In the genomic region with DNA sequence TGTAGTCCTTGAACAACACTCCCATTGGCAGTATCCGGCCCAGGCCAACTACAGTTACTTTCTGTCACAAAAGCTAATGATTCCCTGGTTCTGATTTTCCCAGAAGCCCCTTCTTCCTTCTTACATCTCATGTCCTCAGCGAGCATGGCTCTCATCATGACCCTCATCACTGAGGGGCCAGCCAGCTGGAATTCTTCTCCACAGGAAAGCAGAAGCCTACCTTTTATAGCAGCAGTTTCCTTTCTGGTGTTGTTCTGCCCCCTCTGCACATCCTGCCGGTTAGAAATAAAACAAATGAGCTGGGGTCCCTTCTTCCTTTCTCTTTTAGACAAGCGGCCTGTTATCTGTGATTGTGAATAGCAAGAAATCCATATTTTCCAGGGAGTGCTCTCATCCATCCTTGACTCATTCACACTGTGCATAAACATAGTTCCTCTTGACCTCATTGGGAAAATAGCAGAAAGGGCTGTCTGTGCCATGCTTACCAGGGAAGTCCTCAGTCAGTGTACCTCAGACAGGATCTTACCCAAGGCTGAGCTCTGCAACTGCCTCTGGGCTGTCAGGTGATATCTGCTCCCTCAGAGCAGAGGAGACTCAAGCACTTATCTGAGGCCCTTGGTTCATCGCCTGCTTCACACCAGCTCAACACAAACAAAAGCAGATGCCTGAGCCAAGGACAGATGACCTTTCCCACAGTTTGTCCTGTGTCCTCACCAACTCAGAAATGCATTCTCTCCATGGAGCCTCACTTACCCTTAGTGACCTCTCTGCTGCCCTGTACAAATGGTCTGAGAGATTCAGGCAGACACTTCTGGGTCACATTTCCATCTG, we compare ENCODE assay signal across 20 mouse cellular contexts. TPM values are rescaled to one million over a fixed set of nuclear protein-coding genes. Genes with fewer than 3 reads are reported as not detected.
DNase-seq lines count a peak whose midpoint lies in the region; ATAC-seq and TF ChIP-seq lines count a peak whose summit lies in the region.
"Had no signal": no experiment of that assay in that cellular context is flagged by ENCODE, and none has a peak within 500 bp of the region (broad histone marks: within the 10 kb centered on the region; RNA-seq: fewer than 3 reads in every experiment).

No protein-coding gene starts in this region.

- no peaks in the 10 kb centered on the region for H3K79me2 ChIP-seq in liver, adult 2 months (ENCODE audit: control insufficient read depth, insufficient read depth, low read length)

- peaks cover 5% of the 10 kb centered on the region for H3K4me1 ChIP-seq in liver, adult 2 months (ENCODE audit: control insufficient read depth, insufficient read depth, low read length)
- H3K4me1 ChIP-seq in heart, embryonic 13.5 days = peaks cover 22% of the 10 kb centered on the region
- H3K4me1 ChIP-seq in liver, embryonic 15.5 days (replicated peaks) = no peaks in the 10 kb centered on the region
- H3K4me1 ChIP-seq in midbrain, embryonic 11.5 days (ENCODE audit: control insufficient read depth, insufficient read depth, low read length) = no peaks in the 10 kb centered on the region
- H3K4me1 ChIP-seq: hindbrain, embryonic 13.5 days had no signal

- H3K27me3 ChIP-seq in liver, adult 2 months (ENCODE audit: control insufficient read depth, insufficient read depth, low read length) = no peaks in the 10 kb centered on the region
- H3K27me3 ChIP-seq in heart, embryonic 13.5 days (replicated peaks) = no peaks in the 10 kb centered on the region
- no peaks in the 10 kb centered on the region for H3K27me3 ChIP-seq in liver, embryonic 15.5 days
- H3K27me3 ChIP-seq in midbrain, embryonic 11.5 days (ENCODE audit: control insufficient read depth, insufficient read depth, low read length) = no peaks in the 10 kb centered on the region
- H3K27me3 ChIP-seq: hindbrain, embryonic 13.5 days had no signal

- WGBS in liver, adult 2 months = 49% methylated on average over 5 of the region's 5 CpGs
- 29% methylated on average over 5 of the region's 5 CpGs for WGBS in heart, embryonic 13.5 days
- 26% methylated on average over 5 of the region's 5 CpGs for WGBS in liver, embryonic 15.5 days (ENCODE audit: insufficient replicate concordance)
- WGBS in midbrain, embryonic 11.5 days = 70% methylated on average over 5 of the region's 5 CpGs

- ATAC-seq in heart, embryonic 13.5 days (ENCODE audit: extremely low read depth, insufficient number of reproducible peaks, low FRiP score, low TSS enrichment) = no peak
- peak; percentile 9; the same call in 1 of the 2 replicates for ATAC-seq in liver, embryonic 15.5 days (ENCODE audit: insufficient read depth)
- ATAC-seq in midbrain, embryonic 11.5 days (ENCODE audit: low FRiP score) = no peak
- ATAC-seq: forebrain, embryonic 14.5 days had no signal

- no peak overlapping the region for H3K9ac ChIP-seq in liver, adult 2 months (ENCODE audit: low read depth, low read length)
- H3K9ac ChIP-seq in heart, embryonic 13.5 days = 0 out of 2 replicates have a peak overlapping the region, but pooled peaks have one; percentile 24
- no peak overlapping the region for H3K9ac ChIP-seq in liver, embryonic 15.5 days
- no peak overlapping the region for H3K9ac ChIP-seq in midbrain, embryonic 11.5 days (ENCODE audit: low read length)
- H3K9ac ChIP-seq: hindbrain, embryonic 13.5 days had no signal

- DNase-seq in embryo, embryonic 10 days (ENCODE audit: low spot score) = peak; percentile 24
- DNase-seq in embryo, embryonic 9.5 days (ENCODE audit: extremely low spot score) = no peak
- DNase-seq in liver, adult 2 months (ENCODE audit: extremely low read depth, low read depth, low spot score) = peak; percentile 44
- no peak for DNase-seq in liver
- no peak for DNase-seq in left cerebral cortex, adult 2 months (ENCODE audit: extremely low spot score in 1 of 2, low spot score in 2 of 2)
- DNase-seq in midbrain, embryonic 11.5 days (ENCODE audit: low spot score, missing footprints) = no peak
- DNase-seq: adrenal gland, postnatal 25 days; cerebellum, postnatal 25 days; kidney, adult 2 months; midbrain, embryonic 14.5 days; right cerebral cortex, postnatal 14 days had no signal

- no peaks in the 10 kb centered on the region for H3K9me3 ChIP-seq in heart, embryonic 13.5 days
- no peaks in the 10 kb centered on the region for H3K9me3 ChIP-seq in liver, embryonic 15.5 days (replicated peaks)
- no peaks in the 10 kb centered on the region for H3K9me3 ChIP-seq in midbrain, embryonic 11.5 days (ENCODE audit: control insufficient read depth, low read length)
- H3K9me3 ChIP-seq: hindbrain, embryonic 13.5 days had no signal

- intact Hi-C loops in left cerebral cortex, adult 2 months (cut with DNase I) = no loop called here

- no peak overlapping the region for H3K4me2 ChIP-seq in heart, embryonic 13.5 days
- H3K4me2 ChIP-seq in liver, embryonic 15.5 days = no peak overlapping the region
- H3K4me2 ChIP-seq in midbrain, embryonic 11.5 days = no peak overlapping the region
- H3K4me2 ChIP-seq: hindbrain, embryonic 13.5 days had no signal

- TF ChIP-seq CTCF in liver, adult 2 months (IDR thresholded peaks at IDR 0.05; ENCODE audit: low read depth, low read length) = no peak
- TF ChIP-seq CTCF in left cerebral cortex, adult 2 months (IDR thresholded peaks at IDR 0.05) = no peak

- no peak overlapping the region for H3K4me3 ChIP-seq in liver, adult 2 months (ENCODE audit: insufficient read depth, low read depth, low read length)
- no peak overlapping the region for H3K4me3 ChIP-seq in heart, embryonic 13.5 days
- no peak overlapping the region for H3K4me3 ChIP-seq in liver, embryonic 15.5 days (replicated peaks)
- H3K4me3 ChIP-seq in left cerebral cortex, adult 2 months = no peak overlapping the region
- H3K4me3 ChIP-seq in midbrain, embryonic 11.5 days (ENCODE audit: low read depth, low read length) = no peak overlapping the region
- H3K4me3 ChIP-seq: hindbrain, embryonic 13.5 days had no signal

- H3K27ac ChIP-seq in liver, adult 2 months (replicated peaks; ENCODE audit: insufficient read depth, low read depth, low read length) = no peak overlapping the region
- H3K27ac ChIP-seq in heart, embryonic 13.5 days (replicated peaks) = peak overlapping the region; percentile 78
- H3K27ac ChIP-seq in liver, embryonic 15.5 days (replicated peaks) = no peak overlapping the region
- H3K27ac ChIP-seq in left cerebral cortex, adult 2 months = no peak overlapping the region
- no peak overlapping the region for H3K27ac ChIP-seq in midbrain, embryonic 11.5 days (ENCODE audit: low read depth, low read length)
- H3K27ac ChIP-seq: hindbrain, embryonic 13.5 days; macrophage; stomach, postnatal 0 days had no signal

- TF ChIP-seq POLR2A in liver, adult 2 months (IDR thresholded peaks at IDR 0.05; ENCODE audit: extremely low read depth, insufficient read depth, low read length) = no peak

- H3K36me3 ChIP-seq in liver, adult 2 months (ENCODE audit: control insufficient read depth, insufficient read depth, low read length) = no peaks in the 10 kb centered on the region
- H3K36me3 ChIP-seq in heart, embryonic 13.5 days = no peaks in the 10 kb centered on the region
- no peaks in the 10 kb centered on the region for H3K36me3 ChIP-seq in liver, embryonic 15.5 days (replicated peaks)
- H3K36me3 ChIP-seq in midbrain, embryonic 11.5 days (ENCODE audit: control insufficient read depth, insufficient read depth, low read length) = no peaks in the 10 kb centered on the region
- H3K36me3 ChIP-seq: hindbrain, embryonic 13.5 days had no signal

RNA-seq across cellular contexts. Expression of gene Gm30302, which starts 10.0 kb away (rescaled TPM):
- not detected in 2 replicates for total RNA-seq in liver, adult 2 months (2014; rRNA removed)
- not detected in 2 replicates for polyA plus RNA-seq in liver, adult 2 months (2012; rRNA removed)
- 0.10 TPM in 1 of 2 replicates, not detected in the other for polyA plus RNA-seq in heart, embryonic 13.5 days (2015; fragmentation: Nextera tagmentation; extraction: Ambion mirVana)
- not detected in 2 replicates for polyA plus RNA-seq in liver, embryonic 15.5 days (2015; fragmentation: Nextera tagmentation; extraction: Ambion mirVana)
- total RNA-seq in left cerebral cortex, adult 2 months (2021) = not detected
- polyA plus RNA-seq in midbrain, embryonic 11.5 days (2014; fragmentation: Nextera tagmentation; extraction: Ambion mirVana) = 0.08 TPM in 1 of 2 replicates, not detected in the other
- total RNA-seq: adrenal gland, postnatal 25 days; CH12.LX; left cerebral cortex, postnatal 10 days had no signal
- polyA plus RNA-seq: forebrain, embryonic 14.5 days; hindbrain, embryonic 13.5 days; kidney, adult 2 months; limb, embryonic 14.5 days; macrophage; midbrain, embryonic 14.5 days; stomach, postnatal 0 days had no signal

Comparison
In these comparisons a context has a peak if more than half of its experiments do, and no peak if none do; other contexts are left out.
1. DNase-seq: peak in embryo, embryonic 10 days (single experiment) and liver, adult 2 months (single experiment); none in embryo, embryonic 9.5 days (single experiment), liver (single experiment), left cerebral cortex, adult 2 months (0 of 2) and midbrain, embryonic 11.5 days (single experiment).